Mouse (Mus musculus): ENCODE results near the gene Paqr5.

Paqr5 gene

DNA sequence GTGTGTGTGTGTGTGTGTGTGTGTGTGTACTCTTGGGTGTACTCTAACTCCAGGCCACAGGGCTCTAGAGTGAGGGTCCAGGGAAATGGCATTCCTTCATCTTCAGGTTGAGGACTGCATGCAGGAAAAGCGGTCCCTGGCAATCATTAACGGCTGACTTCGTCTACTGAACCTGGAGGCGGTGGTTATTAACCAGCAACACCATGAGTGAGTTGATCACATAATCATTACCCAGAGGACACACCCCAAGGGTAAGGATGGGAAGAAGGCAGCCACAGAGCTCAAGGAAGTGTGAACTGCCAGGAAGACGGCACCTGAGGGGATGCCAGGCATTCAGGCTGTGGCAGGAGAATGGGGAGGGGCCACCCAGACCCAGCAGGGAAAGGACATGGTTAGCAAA, 18.3 kb downstream of the Paqr5 start:
- no peak for DNase-seq (ENCODE audit: low spot score)

DNA sequence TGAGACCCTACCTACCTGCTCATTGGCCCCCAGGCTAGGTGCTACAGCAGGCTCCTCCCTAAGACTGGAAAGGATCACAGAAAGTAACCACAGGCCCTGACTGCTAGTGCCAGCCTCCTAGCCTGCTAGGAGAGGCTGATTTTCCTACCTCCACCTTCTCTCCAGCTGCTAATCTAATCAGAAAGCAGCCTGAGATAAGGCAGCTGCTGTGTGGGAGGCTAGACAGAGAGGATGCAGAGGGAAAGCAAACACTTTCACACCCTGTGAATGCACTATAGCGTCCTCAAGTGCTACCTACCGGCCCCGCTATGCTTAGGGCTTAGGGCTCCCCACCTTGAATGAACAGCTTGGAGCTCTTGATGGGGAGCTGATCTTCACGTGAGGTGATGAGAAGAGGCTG, 19.6 kb downstream of the Paqr5 start:
- DNase-seq (ENCODE audit: low spot score) = no peak

DNA sequence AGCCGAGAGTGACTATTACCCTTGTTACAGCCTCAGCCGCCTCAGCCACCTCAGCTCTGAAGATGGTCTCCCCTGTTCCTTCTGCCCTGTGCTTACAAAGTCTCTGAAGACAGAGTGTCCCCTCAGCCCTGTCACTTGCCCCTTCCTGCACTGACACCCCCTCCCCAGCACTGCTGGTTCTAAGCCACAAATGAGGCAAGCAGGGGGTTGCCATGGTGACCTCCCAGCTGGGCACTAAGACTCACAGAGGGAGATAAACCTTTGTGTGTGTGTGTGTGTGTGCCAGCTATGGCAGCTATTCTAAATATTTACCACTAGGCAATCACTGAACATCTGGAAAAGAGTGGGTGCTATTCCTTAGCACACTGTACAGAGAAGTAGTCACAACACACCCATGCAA, 23.0 kb downstream of the Paqr5 start:
- DNase-seq (ENCODE audit: low spot score) = no peak

DNA sequence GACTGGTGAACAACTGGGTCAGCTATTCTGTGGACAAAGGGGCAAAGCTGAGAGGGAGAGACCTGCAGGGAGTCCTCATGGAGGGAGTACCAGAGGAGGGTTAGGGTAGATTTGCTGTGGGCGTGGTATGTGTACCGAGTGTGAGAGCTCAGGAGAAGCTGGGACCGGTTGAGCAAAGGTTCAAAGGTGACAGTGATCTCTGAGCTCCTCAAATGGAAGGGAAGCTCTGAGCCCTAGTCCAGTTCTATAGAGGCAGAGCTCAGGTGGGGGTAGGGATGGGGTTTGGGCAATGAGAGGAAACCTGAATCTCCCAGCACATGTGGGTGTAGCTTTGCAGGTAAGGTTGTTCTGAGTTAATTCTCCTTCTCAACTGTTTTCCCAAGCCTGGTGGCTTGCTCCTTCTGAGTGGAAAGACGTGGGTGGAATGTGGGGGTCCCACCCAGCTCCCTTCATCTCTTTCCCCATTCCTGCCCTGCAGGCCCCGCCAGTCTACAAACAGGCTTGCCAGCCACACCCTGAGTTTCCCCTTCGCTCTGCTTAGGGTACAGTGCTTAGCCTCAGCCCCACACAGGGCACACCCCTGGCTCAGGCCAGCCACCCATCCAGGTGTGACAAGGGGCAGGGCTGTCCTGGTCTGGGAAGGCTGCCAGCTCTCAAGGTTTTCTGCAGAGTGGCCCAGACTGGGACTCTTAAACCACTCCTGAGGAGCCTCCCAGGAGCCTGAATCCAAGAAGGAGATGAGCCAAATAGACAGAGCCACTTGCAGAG, 26.8 kb downstream of the Paqr5 start:
- DNase-seq (ENCODE audit: low spot score) = peak; percentile 67

DNA sequence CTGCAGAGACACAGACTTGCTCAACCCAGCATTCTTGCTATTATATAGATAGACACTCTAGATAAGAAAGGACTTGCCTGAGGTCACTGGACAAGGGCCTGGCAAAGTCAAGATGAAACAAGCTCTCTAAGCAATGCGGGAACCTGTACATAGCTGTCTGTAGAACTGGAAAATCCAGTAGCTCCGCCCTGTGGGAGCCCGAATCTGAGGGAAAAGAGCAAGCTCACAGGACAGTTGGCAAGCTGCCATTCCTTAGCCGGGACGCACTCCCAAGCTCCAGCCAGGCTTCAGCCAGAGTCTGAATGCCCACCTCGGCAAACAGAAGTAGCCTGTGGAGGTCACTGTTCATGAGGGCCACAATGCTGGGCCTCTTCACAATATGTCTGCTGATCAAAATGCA, 28.8 kb downstream of the Paqr5 start:
- peak; percentile 64 for DNase-seq (ENCODE audit: low spot score)

DNA sequence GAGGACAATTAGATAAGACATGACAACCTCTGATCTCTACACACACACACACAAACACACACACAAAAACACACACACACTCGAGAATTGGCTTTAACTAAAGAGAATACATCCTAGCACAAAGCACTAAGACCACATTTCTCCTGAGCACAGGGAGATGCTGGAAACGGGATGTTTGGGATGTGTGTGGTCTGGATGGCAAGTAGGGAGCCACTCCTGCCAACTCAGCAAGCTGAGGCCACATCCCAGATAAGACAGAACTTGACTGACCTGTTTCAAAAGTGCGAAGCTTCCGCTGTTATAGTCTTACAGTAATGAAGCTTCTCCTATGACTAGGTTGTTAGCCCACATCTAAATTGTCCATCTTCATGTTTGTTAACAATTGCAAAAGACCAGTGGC, 35.5 kb downstream of the Paqr5 start:
- DNase-seq (ENCODE audit: low spot score) = no peak

DNA sequence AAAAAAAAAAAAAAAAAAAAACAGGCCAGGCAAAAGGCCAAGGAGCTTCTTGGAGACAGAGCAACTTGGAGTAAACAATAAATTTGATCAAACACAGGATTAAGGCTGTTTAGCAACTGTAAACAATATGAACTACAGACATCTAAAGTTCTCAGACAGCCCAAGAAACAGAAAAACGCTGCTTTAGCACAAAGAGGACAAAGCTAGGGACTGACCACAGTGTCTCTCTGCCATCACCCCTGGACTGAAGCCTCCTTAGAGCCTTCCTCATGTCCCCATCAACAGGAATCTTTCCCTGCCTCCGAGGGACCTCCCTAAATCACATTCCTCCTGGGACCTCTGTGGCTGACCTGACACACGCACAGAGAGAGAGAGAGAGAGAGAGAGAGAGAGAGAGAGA, 35.9 kb downstream of the Paqr5 start:
- no peak for DNase-seq (ENCODE audit: low spot score)

DNA sequence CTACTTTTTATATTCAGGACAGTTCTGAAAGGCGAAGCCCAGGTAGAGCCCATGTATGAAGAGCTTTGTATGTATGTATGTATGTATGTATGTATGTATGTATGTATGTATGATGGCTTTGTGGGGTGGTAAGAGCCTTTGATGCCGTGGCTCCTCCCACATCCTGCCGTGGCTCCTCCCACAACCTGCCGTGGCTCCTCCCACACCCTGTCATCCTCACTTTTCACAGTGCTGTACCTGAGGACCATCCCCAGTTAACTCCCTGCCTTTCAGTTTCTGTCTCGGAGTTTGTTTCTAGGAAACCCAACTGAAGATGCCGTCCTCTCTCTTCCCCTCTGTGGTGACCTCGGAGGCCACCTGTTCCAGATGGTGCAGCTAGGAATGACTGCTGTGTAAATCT, 40.6 kb downstream of the Paqr5 start:
- no peak for DNase-seq (ENCODE audit: low spot score)

DNA sequence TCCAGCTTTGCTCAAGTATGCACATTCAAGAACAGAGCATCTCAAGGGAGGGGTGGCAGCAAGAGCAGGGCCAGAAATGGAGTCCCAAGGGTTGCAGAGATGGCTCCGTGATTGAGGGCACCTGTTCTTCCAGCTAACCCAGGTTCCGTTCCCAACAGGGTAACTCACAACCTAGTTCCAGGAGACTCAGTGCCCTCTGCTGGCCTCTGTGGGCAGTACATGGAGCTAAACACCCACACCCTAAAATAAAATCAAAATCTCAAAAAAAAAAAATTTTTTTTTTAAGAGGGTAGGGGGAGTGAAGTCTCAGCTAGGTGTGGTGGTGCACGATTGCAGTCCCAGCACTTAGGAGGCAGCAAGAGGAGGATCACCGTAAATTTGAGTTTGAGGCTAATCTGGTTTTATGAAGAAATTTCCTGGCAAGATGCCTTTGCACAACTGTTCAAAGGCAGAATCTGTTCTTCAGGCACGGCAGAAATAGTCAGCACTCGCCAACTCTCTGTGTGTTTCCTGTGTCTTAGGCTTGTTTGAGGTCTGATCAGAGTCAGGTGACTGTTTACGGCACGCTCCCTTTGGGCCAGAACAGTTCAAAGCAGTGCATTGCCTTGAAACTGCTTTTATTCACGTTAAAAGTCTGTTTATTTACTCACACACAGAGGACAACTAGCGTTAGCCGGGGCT, 41.3 kb downstream of the Paqr5 start:
- DNase-seq (ENCODE audit: low spot score) = peak; percentile 56

DNA sequence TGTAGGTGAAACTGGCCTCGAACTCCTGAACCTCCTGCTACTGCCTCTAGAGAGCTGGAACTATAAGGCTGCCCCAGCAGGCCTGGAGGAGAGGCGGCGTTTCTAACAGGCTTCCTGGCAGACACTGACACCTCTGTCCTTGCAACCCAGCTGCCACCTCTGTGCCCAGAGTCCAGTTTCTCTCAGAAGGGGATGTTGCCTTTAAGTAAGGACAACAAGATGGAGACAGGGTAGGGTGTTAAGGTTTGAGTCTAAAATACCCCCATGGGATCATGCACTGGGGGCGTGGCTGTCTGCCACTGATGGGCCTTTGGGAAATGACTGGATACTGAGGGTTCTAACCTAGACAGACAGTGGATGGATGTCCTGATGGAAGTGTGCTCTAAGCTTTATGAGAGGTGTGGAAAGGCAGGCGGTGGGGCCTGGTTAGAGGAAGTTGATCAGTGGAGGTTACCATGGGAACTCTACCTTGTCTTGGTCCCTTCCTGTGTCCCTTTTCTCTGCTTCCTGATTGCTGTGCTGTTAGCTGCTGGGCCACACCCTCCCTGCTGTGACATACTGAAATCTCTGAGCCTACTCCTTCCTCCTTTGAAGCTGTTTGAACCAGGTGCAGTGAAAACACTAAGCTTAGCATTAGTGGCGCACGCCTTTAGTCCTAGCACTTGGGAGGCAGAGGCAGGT, 43.6 kb downstream of the Paqr5 start:
- no peak for DNase-seq (ENCODE audit: low spot score)

DNA sequence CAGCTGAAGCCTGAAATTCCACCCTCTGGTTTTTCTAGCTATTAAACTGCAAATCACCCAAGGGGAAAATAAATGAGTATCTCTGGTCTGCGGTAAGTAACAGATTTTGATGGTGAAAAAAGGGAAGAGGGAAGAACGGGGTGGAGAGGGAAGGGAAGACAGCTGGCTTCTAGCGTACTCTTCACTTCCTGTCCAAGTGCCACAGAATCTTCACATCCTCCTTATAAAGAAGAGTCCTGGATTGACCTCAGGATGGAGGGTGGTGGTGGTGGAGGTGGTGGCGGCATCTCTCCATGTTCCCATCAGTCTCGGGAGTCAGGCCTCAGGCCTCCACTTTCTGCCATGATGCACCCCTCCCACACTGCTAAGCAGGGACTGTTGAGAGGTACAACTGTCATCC, 44.8 kb downstream of the Paqr5 start:
- DNase-seq (ENCODE audit: low spot score) = no peak

DNA sequence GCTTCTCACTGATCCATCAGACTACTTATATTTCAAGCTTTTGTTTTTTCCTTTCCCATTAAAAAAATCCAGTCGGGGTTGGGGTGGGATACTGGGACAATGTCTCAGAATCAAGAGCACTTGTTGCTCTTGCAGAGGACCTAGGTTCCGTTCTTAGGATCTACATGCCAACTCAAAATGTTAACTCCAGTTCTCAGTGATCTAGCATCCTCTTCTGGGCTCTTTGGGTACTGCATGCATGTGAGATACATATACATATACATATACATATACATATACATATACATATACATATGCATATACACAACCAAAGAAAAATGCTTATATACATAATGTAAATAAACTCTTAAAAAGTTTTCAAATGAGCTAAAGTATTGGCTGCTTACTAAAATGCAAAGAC, 46.7 kb downstream of the Paqr5 start:
- no peak for DNase-seq (ENCODE audit: low spot score)

DNA sequence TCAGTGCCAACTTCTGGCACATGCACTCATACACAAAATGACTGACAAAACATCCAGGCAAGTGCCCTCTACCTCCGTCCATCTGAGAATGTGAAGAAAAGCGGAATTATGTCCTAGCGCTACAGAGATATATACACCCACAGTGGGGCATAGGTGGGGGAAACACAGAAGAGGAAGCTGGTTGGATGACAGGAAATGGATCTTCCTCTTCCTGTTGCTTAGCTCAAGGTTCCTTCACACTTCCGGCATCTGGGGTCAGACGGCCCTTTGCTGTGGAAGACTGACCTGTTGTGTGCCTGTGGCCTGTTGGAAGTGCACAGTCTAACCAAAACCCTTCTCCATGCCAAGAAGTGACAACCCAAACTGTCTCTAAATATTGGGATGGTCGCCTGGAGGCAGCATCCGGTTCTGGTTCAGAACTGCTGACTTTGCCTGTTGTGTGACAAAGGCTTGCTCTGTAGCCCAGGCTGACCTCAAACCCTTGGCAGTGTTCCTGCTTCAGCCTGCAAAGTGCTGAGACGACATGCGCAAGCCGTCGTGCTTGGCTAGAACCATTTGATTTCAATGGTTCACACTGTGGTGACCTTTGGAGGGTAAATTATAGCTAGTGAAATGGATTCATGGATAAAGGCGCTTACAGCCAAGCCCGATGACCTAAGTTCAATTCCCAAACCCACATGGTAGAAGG, 49.3 kb downstream of the Paqr5 start:
- DNase-seq (ENCODE audit: low spot score) = no peak

DNA sequence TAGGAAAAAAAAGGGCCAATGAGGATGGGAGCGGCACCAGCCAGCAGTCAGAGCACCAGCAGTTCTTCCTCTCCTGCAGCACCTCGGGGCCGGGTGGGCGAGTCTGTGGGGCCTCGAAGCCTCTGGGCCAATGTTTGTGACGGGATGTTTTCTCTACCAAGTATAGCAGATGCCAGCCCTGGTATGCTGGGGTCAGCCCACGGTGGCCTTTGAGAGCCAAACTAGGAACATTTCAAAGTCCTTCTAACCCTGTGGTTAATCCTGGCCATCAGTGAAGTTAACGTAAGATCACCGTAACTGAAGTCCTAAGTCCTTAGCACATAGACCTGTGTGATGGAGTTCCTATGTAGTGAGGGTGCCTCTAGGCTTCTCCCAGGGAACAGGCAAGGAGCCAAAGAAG, 54.6 kb downstream of the Paqr5 start:
- no peak for DNase-seq (ENCODE audit: low spot score)

DNA sequence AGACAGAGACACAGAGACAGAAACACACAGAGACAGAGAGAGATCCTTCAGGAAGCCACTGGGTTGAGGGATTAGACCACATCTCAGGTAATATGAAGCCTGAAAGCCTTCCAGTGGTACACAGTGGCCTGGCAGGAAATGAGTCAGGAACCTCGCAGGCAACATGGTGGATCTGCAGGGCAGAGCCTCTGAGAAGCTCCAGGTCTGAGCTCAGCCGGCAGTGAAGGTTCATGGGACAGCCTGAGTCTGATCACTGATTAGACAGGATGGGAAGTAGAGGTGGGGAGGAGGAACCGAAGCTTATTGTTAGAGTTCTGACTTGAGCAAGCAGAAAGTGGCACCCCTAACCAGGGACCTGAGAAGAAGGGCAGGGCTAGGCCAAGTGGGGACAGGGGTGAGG, 55.6 kb downstream of the Paqr5 start:
- no peak for DNase-seq (ENCODE audit: low spot score)

DNA sequence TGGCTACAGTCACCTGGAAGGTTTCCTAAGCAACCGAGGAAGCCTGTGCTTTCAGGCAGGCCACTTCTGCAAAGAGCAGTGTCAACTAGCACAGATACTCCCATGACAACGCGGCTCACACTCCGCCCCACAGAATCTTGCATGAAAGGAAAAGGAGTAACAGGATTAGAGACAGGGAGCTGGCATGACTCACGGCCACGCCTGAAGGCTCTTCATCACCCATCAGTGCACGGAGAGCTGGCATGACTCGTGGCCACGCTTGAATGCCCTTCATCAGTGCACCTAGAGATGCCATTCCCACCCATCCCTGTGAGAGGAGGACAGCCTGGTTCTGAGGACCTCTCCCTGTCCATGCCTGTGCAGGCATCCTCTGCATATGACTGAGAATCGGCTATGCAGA, 59.3 kb downstream of the Paqr5 start:
- DNase-seq (ENCODE audit: low spot score) = no peak

DNA sequence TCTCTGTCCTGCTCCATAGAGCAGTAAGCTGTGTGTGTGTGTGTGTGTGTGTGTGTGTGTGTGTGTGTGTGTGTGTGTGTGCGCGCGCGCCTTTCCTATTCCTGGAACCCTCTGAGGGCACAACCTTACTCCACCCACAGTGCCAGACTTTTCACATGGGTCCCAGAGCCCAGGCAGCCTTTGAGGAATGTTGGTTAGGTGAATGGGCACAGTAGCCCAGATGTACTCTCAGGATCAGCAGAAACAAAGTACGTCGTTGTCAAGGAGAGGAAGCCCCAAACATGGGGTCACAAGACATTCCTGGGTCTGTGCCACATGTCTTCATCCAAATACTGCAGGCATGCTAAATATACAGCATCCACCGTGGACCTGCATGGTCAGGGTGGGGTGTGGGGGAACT, 60.7 kb downstream of the Paqr5 start:
- no peak for DNase-seq (ENCODE audit: low spot score)

DNA sequence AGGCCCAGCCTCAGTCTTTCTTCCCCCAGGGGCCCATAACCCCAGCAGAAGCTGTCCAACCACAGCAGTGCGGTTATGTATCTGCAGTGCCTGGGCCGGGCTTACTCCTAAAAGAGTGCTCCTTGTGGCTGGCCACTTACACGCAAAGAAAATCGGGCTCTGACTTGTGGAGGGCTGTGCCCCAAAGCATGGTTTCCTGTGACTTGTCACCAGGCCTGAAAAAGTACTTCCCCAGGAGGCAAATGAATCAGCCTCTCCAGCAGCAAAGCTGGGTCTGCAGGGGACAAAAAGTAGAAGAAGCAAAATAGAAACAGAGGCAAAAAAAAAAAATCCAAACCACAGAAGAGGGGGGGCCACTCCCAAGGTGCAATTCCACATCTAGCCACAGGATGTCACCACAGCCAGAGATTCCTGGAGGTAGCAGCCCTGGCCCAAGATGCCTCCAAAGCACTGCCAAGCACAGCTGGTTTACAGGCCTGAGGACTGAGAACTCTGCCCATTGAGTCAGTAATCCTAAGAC, 61.2 kb downstream of the Paqr5 start:
- peak; percentile 67 for DNase-seq (ENCODE audit: low spot score)

DNA sequence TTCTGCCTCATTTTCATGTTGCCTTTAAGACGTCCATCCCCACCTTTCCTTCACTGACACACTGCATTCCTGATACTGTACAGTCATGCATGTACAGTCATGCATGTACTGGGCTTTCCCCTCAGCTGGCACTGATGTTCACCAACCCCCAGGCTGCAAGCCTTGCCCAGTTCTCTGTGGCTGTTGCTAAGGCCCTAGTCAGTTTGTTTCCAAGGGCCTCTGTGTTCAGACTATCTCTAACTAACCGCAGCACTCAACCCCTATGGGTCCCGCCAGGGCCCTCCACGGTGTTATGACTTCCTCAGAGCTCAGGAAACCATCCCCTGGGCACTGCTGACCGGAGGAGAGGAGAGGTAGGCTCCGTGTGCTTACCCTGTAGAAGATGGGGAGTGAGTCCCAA, 63.3 kb downstream of the Paqr5 start:
- no peak for DNase-seq (ENCODE audit: low spot score)

DNA sequence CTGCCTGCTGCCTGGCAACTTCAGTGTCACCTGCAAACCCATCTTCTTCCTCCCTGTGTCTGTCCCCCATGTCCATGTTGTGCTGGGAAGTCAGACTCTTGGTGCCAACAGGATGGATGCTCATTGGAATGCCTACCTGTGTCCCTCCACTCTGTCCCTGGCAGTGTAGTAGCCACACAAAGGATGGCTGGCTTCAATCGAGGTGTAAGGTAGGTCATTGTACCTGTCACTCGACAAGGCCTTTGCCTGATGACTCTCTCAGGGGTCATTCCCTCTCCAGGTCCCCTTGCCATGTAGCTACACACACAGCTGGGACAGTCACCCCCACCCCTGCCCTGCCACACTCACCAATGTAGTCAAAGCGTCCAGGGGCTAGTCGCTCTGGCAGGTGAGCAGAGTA, 65.5 kb downstream of the Paqr5 start:
- DNase-seq (ENCODE audit: low spot score) = no peak

DNA sequence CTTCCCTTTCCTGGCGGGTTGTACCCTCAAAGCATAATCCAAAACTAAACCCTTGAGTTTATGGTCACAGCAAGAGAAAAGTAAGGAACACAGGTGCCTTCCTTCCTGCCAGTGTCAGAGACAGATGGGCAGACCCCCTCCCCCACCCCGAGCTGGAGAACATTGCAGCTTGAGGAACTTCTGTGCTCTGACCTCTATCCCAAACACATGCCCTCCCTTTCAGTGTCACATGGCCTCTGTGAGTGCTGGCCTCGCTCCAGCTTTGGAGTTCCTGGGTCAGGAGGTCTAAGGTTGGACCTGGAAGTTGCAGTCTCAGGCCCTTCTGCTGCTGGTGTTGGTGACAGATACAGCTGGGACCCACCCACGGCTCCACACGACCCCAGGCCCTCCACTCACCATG, 65.9 kb downstream of the Paqr5 start:
- no peak for DNase-seq (ENCODE audit: low spot score)

DNA sequence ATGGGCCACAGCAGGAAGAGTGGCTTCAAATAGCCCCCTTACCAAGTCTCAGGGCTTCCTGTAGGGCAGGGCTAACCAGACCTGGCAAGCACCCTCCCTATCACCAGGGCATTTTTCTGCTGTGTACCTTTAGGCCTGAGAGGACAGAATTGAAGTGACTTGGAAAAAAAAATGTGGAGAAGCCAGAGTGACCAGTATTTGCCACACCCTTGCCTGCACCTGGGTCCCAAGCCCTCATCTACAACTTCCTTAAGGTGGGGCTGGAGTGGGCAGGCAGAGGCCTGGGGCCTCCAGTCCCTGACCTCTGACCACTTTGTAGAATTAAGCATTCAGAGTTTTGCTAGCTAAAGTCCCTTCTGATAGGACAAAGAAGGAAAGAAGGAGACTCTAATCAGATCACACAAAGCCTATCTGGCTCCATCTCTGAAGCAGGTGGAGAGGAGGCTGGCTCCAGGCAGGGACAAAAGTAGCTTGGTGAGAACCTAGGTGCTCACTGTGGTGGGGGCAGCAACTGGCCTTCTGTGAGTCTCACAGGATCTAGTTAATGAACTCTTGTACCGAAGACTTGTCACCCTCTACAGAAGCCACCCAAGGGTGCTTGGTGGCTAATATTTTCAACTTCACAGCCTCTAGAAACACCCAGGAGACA, 66.6 kb downstream of the Paqr5 start:
- DNase-seq (ENCODE audit: low spot score) = no peak
